Mouse (Mus musculus): Measurements from ENCODE around the gene Prkrip1. TPM values are rescaled to one million over a fixed set of nuclear protein-coding genes. Genes with fewer than 3 reads are reported as not detected.
"Not testable (repeated sequence)": the region's sequence is repeated elsewhere in the genome, so short reads cannot be mapped to it uniquely, and the experiment has no call there.

Prkrip1 gene
- polyA plus RNA-seq, 1 experiment from 2014 or later, result 68.4 TPM

- H3K4me1 ChIP-seq (replicated peaks), result peaks cover 25% of the 10 kb centered on the region
- peak within 1 kb of the TSS; percentile 84 for H3K4me2 ChIP-seq (replicated peaks)
- WGBS, result 4% methylated on average over 48 of the region's 49 CpGs
- peak; percentile 92 for ATAC-seq
- H3K36me3 ChIP-seq, result peaks cover 9% of the 10 kb centered on the region
- peak within 1 kb of the TSS; percentile 65 for H3K4me3 ChIP-seq (replicated peaks)
- 0 out of 2 replicates have a peak, but pooled peaks cover 11% of the 10 kb centered on the region for H3K27me3 ChIP-seq
- H3K9me3 ChIP-seq, result no peaks in the 10 kb centered on the region
- H3K9ac ChIP-seq (replicated peaks), result peak within 1 kb of the TSS; percentile 80
- peak within 1 kb of the TSS; percentile 76 for H3K27ac ChIP-seq
These were observed 28.0 kb downstream of the Prkrip1 start, which contains the start of gene Orai2 for GRCm38 (mm10) chr5:136170512-136171362. Gene Orai2, minus strand, starts transcription at chr5:136170713.

- 10% methylated on average over 15 of the region's 15 CpGs for WGBS
- H3K9me3 ChIP-seq, result no peaks in the 10 kb centered on the region
- peak; percentile 61; the same call in 1 of the 2 replicates for ATAC-seq
- peak overlapping the region; percentile 80 for H3K9ac ChIP-seq (replicated peaks)
- H3K27ac ChIP-seq, result peak overlapping the region; percentile 76
- peak overlapping the region; percentile 65 for H3K4me3 ChIP-seq (replicated peaks)
- peaks cover 13% of the 10 kb centered on the region for H3K36me3 ChIP-seq
- H3K4me2 ChIP-seq (replicated peaks), result peak overlapping the region; percentile 84
- 0 out of 2 replicates have a peak, but pooled peaks cover 11% of the 10 kb centered on the region for H3K27me3 ChIP-seq
- peaks cover 31% of the 10 kb centered on the region for H3K4me1 ChIP-seq (replicated peaks)
These were observed 28.9 kb downstream of the Prkrip1 start for GRCm38 (mm10) chr5:136169626-136170511.

DNA sequence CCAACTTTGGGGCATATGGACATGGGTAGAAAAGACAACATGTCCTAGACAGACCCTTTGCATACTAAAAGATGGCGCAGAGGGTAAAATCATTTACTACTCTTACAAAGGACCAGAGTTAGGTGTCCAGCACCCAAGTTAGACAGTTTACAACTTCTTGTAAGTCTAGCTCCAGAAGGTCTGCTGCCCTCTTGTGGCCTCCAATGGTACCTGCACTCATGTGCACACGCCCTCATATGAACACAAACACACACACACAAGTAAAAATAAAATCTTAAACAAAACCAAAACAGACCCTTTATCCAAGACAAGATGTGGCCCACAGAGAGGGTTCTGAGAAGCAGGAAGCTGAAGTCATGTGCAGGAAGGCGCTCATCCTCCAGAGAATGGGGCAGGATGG, 30.7 kb downstream of the Prkrip1 start:
- Histone ChIP-seq H3K9ac (replicated peaks) (no peak overlapping the region), H3K4me2 (replicated peaks) (no peak overlapping the region), H3K36me3 (peaks cover 15% of the 10 kb centered on the region), H3K4me3 (replicated peaks) (no peak overlapping the region), H3K27ac (no peak overlapping the region), H3K27me3 (0 out of 2 replicates have a peak, but pooled peaks cover 11% of the 10 kb centered on the region), H3K4me1 (replicated peaks) (peaks cover 27% of the 10 kb centered on the region), H3K9me3 (no peaks in the 10 kb centered on the region)
- 93% methylated on average over 3 of the region's 3 CpGs for WGBS
- ATAC-seq, result no peak

DNA sequence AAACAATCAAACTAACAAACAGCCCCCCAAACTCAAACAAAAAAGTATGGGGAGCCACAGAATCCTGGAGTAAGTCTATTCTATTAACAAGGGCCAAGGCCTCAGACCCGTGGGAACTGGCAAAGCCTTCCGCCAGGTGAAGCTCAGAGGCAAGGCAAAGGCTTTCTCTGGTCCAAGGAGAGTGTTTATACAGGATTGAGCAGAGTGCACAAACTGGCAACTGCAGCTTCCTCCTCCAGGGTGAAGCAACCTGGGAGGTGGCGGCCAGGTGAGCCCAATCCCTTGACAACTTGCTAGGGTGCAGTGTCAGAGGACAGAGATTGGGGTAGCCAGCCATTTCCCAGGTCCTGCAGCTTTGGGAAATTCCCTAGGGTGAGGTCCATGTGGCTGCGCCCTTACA, 31.5 kb downstream of the Prkrip1 start:
- no peak for ATAC-seq
- Histone ChIP-seq H3K4me1 (replicated peaks) (peaks cover 27% of the 10 kb centered on the region), H3K9me3 (no peaks in the 10 kb centered on the region), H3K27ac (no peak overlapping the region), H3K27me3 (0 out of 2 replicates have a peak, but pooled peaks cover 6% of the 10 kb centered on the region), H3K9ac (replicated peaks) (no peak overlapping the region), H3K4me3 (replicated peaks) (no peak overlapping the region), H3K4me2 (replicated peaks) (no peak overlapping the region), H3K36me3 (peaks cover 17% of the 10 kb centered on the region)
- 90% methylated on average over 4 of the region's 4 CpGs for WGBS

- Histone ChIP-seq H3K9ac (replicated peaks) (no peak overlapping the region; the same call in 1 of the 2 replicates), H3K4me2 (replicated peaks) (no peak overlapping the region), H3K9me3 (no peaks in the 10 kb centered on the region), H3K27ac (peak overlapping the region; percentile 48), H3K27me3 (no peaks in the 10 kb centered on the region), H3K36me3 (peaks cover 25% of the 10 kb centered on the region), H3K4me1 (replicated peaks) (peaks cover 15% of the 10 kb centered on the region), H3K4me3 (replicated peaks) (no peak overlapping the region)
- WGBS, result 73% methylated on average over 8 of the region's 8 CpGs
- no peak; the same call in 1 of the 2 replicates for ATAC-seq
These were observed 33.5 kb downstream of the Prkrip1 start for GRCm38 (mm10) chr5:136165246-136165645.

- WGBS, result 71% methylated on average over 11 of the region's 11 CpGs
- Histone ChIP-seq H3K36me3 (peaks cover 28% of the 10 kb centered on the region), H3K4me3 (replicated peaks) (no peak overlapping the region), H3K4me1 (replicated peaks) (peaks cover 11% of the 10 kb centered on the region; the same call in 1 of the 2 replicates), H3K27ac (0 out of 2 replicates have a peak overlapping the region, but pooled peaks have one; percentile 51), H3K9me3 (no peaks in the 10 kb centered on the region), H3K27me3 (no peaks in the 10 kb centered on the region), H3K4me2 (replicated peaks) (no peak overlapping the region), H3K9ac (replicated peaks) (no peak overlapping the region)
- peak; percentile 67 for ATAC-seq
These were observed 34.8 kb downstream of the Prkrip1 start for GRCm38 (mm10) chr5:136163807-136164474.

DNA sequence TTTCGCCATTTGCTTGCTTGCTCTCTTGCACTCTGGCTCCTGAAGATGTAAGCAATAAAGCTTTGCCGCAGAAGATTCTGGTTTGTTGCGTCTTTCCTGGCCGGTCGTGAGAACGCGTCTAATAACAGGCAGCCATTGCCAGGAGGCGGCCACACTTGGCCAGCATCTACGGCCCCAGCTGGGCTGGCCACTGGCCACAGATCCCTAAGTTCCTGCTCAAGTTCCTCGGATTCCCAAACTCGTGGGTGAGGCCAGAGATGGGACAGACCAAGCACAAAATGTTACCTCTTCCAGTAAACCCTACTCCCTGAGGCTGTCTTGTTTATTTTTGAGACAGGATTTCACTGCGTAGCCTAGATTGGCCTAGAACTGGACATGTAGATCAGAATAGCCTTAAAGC, 38.7 kb downstream of the Prkrip1 start:
- not testable (repeated sequence) for H3K27me3 ChIP-seq; H3K9me3 ChIP-seq; ATAC-seq; H3K4me3 ChIP-seq (replicated peaks); H3K9ac ChIP-seq (replicated peaks); H3K4me2 ChIP-seq (replicated peaks); H3K4me1 ChIP-seq (replicated peaks); H3K27ac ChIP-seq
- 90% methylated on average over 11 of the region's 12 CpGs for WGBS
- H3K36me3 ChIP-seq, result peaks cover 15% of the 10 kb centered on the region

- WGBS, result 84% methylated on average over 5 of the region's 5 CpGs
- no peaks in the 10 kb centered on the region for H3K27me3 ChIP-seq
- ATAC-seq, result no peak
- H3K27ac ChIP-seq, result no peak overlapping the region
- peaks cover 9% of the 10 kb centered on the region for H3K36me3 ChIP-seq
- H3K4me1 ChIP-seq (replicated peaks), result no peaks in the 10 kb centered on the region
- H3K4me2 ChIP-seq (replicated peaks), result no peak overlapping the region
- H3K9me3 ChIP-seq, result no peaks in the 10 kb centered on the region
- H3K9ac ChIP-seq (replicated peaks), result no peak overlapping the region
- no peak overlapping the region for H3K4me3 ChIP-seq (replicated peaks)
These were observed 43.4 kb downstream of the Prkrip1 start for GRCm38 (mm10) chr5:136155399-136155798.

DNA sequence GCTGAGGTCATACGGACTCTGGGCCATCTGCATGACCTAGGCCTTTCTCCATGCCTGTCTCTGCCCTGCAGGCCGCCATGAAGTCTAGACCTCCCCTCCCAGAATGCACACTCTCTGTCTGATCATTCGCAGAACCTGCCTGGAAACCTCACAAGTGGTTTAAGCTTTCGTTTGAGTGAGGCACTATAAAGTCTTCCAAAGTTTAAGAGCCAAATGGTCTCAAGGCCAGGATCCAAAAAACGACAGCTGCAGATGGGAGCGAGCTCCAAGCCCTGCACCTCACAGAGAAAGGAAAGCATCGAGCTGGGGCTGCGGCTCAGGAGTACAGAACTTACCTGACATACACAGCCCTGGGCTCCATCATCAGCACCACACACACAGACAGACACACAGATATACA, 46.4 kb downstream of the Prkrip1 start:
- 88% methylated on average over 8 of the region's 8 CpGs for WGBS
- Histone ChIP-seq H3K9me3 (no peaks in the 10 kb centered on the region), H3K9ac (replicated peaks) (no peak overlapping the region), H3K4me1 (replicated peaks) (no peaks in the 10 kb centered on the region), H3K4me2 (replicated peaks) (no peak overlapping the region), H3K36me3 (peaks cover 5% of the 10 kb centered on the region), H3K27ac (no peak overlapping the region), H3K27me3 (no peaks in the 10 kb centered on the region), H3K4me3 (replicated peaks) (no peak overlapping the region)
- ATAC-seq, result no peak

DNA sequence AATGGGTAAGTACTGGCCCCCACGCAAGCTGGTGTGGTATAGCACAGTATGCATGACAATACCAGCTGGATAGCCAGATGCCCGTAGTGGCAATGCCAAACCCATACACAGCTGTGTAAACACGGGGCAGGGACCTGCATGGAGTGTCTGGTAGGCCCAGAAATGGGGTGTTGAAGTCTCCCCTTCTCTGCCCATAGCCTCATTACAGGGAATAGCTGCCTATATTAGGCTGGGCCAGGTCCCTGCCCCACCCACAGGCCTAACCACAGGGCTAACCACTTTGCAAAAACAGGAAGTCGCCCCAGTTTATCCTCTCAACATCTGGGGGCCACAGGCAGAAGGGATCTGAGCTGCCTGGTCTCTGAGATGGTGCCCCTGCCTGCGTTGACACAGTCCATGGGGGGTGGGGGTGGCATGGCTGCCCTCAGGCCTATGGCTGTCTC, 49.6 kb downstream of the Prkrip1 start:
- not testable (repeated sequence) for H3K27ac ChIP-seq; H3K4me3 ChIP-seq (replicated peaks); H3K36me3 ChIP-seq; H3K27me3 ChIP-seq; H3K9ac ChIP-seq (replicated peaks); H3K4me2 ChIP-seq (replicated peaks); H3K4me1 ChIP-seq (replicated peaks); H3K9me3 ChIP-seq
- WGBS, result 75% methylated on average over 5 of the region's 5 CpGs
- 0 out of 2 replicates have a peak, but pooled peaks have one; percentile 24 for ATAC-seq

- Histone ChIP-seq H3K36me3 (peaks cover under 1% of the 10 kb centered on the region; the same call in 1 of the 2 replicates), H3K4me1 (replicated peaks) (no peaks in the 10 kb centered on the region), H3K9me3 (no peaks in the 10 kb centered on the region), H3K27me3 (no peaks in the 10 kb centered on the region), H3K9ac (replicated peaks) (no peak overlapping the region), H3K4me2 (replicated peaks) (no peak overlapping the region), H3K27ac (no peak overlapping the region), H3K4me3 (replicated peaks) (no peak overlapping the region)
- WGBS, result 69% methylated on average over 8 of the region's 8 CpGs
- no peak for ATAC-seq
These were observed 51.1 kb downstream of the Prkrip1 start for GRCm38 (mm10) chr5:136147704-136148103.

All from midbrain, embryonic 13.5 days (tissue).